Mouse (Mus musculus): ENCODE results near the gene Ptchd3. TPM values are rescaled to one million over a fixed set of nuclear protein-coding genes. Genes with fewer than 3 reads are reported as not detected.

Gene Ptchd3
- polyA plus RNA-seq, 1 experiment from 2014 or later, result not detected

- 78% methylated on average over 4 of the region's 4 CpGs for WGBS
- H3K36me3 ChIP-seq, result no peaks in the 10 kb centered on the region
Measured at GRCm38 (mm10) chr11:121799746-121800299, 30.2 kb upstream of the Ptchd3 start.

GRCm38 (mm10) chr11:121802743-121803142, 27.3 kb upstream of the Ptchd3 start:
- no peak overlapping the region for H3K4me3 ChIP-seq (replicated peaks)
- no peaks in the 10 kb centered on the region for H3K9me3 ChIP-seq (replicated peaks)
- no peak overlapping the region for H3K27ac ChIP-seq (replicated peaks)
- 95% methylated on average over 2 of the region's 2 CpGs for WGBS
- H3K4me2 ChIP-seq, result no peak overlapping the region
- no peaks in the 10 kb centered on the region for H3K36me3 ChIP-seq
- H3K27me3 ChIP-seq (replicated peaks), result no peaks in the 10 kb centered on the region
- no peaks in the 10 kb centered on the region for H3K4me1 ChIP-seq
- no peak overlapping the region for H3K9ac ChIP-seq (replicated peaks)
- no peak for ATAC-seq (ENCODE audit: low FRiP score)

More at GRCm38 (mm10) chr11:121799746-121800299, 30.2 kb upstream of the Ptchd3 start:
- no peak overlapping the region for H3K4me2 ChIP-seq
- no peaks in the 10 kb centered on the region for H3K4me1 ChIP-seq
- H3K9me3 ChIP-seq (replicated peaks), result no peaks in the 10 kb centered on the region
- no peak for ATAC-seq (ENCODE audit: low FRiP score)
- H3K27me3 ChIP-seq (replicated peaks), result no peaks in the 10 kb centered on the region
- H3K27ac ChIP-seq (replicated peaks), result no peak overlapping the region
- no peak overlapping the region for H3K4me3 ChIP-seq (replicated peaks)
- H3K9ac ChIP-seq (replicated peaks), result no peak overlapping the region

GRCm38 (mm10) chr11:121804258-121805027, 25.6 kb upstream of the Ptchd3 start:
- no peaks in the 10 kb centered on the region for H3K9me3 ChIP-seq (replicated peaks)
- 0 out of 2 replicates have a peak, but pooled peaks cover 3% of the 10 kb centered on the region for H3K27me3 ChIP-seq (replicated peaks)
- 92% methylated on average over 5 of the region's 5 CpGs for WGBS
- no peak for ATAC-seq (ENCODE audit: low FRiP score)
- no peaks in the 10 kb centered on the region for H3K36me3 ChIP-seq
- H3K9ac ChIP-seq (replicated peaks), result no peak overlapping the region
- peaks cover 4% of the 10 kb centered on the region; the same call in 1 of the 2 replicates for H3K4me1 ChIP-seq
- H3K27ac ChIP-seq (replicated peaks), result no peak overlapping the region
- no peak overlapping the region for H3K4me2 ChIP-seq
- H3K4me3 ChIP-seq (replicated peaks), result no peak overlapping the region

GRCm38 (mm10) chr11:121808204-121808852, 21.7 kb upstream of the Ptchd3 start:
- Histone ChIP-seq H3K9me3 (replicated peaks) (no peaks in the 10 kb centered on the region), H3K9ac (replicated peaks) (no peak overlapping the region), H3K4me3 (replicated peaks) (no peak overlapping the region), H3K4me2 (no peak overlapping the region), H3K27me3 (replicated peaks) (0 out of 2 replicates have a peak, but pooled peaks cover 3% of the 10 kb centered on the region), H3K36me3 (no peaks in the 10 kb centered on the region), H3K27ac (replicated peaks) (no peak overlapping the region), H3K4me1 (peaks cover 4% of the 10 kb centered on the region; the same call in 1 of the 2 replicates)
- WGBS, result 11% methylated on average over 4 of the region's 4 CpGs
- ATAC-seq (ENCODE audit: low FRiP score), result no peak

GRCm38 (mm10) chr11:121808866-121809265, 21.2 kb upstream of the Ptchd3 start:
- no peak overlapping the region for H3K9ac ChIP-seq (replicated peaks)
- 0 out of 2 replicates have a peak, but pooled peaks cover 3% of the 10 kb centered on the region for H3K27me3 ChIP-seq (replicated peaks)
- no peak overlapping the region for H3K4me3 ChIP-seq (replicated peaks)
- ATAC-seq (ENCODE audit: low FRiP score), result no peak
- WGBS, result 41% methylated on average over 1 of the region's 1 CpGs
- no peak overlapping the region for H3K27ac ChIP-seq (replicated peaks)
- H3K4me1 ChIP-seq, result peaks cover 4% of the 10 kb centered on the region; the same call in 1 of the 2 replicates
- H3K4me2 ChIP-seq, result no peak overlapping the region
- no peaks in the 10 kb centered on the region for H3K36me3 ChIP-seq
- H3K9me3 ChIP-seq (replicated peaks), result no peaks in the 10 kb centered on the region

GRCm38 (mm10) chr11:121845923-121846322, 15.9 kb downstream of the Ptchd3 start:
- Histone ChIP-seq H3K9me3 (replicated peaks) (no peaks in the 10 kb centered on the region), H3K4me3 (replicated peaks) (no peak overlapping the region), H3K36me3 (no peaks in the 10 kb centered on the region), H3K9ac (replicated peaks) (no peak overlapping the region), H3K27ac (replicated peaks) (no peak overlapping the region), H3K4me1 (peaks cover 8% of the 10 kb centered on the region), H3K4me2 (no peak overlapping the region), H3K27me3 (replicated peaks) (no peaks in the 10 kb centered on the region)
- no peak for ATAC-seq (ENCODE audit: low FRiP score)
- WGBS, result 46% methylated on average over 2 of the region's 2 CpGs

GRCm38 (mm10) chr11:121847790-121848299, 17.8 kb downstream of the Ptchd3 start:
- under 1% methylated on average over 11 of the region's 11 CpGs for WGBS
- peak overlapping the region; percentile 86 for H3K27ac ChIP-seq (replicated peaks)
- peak overlapping the region; percentile 85 for H3K4me2 ChIP-seq
- no peaks in the 10 kb centered on the region for H3K36me3 ChIP-seq
- peaks cover 8% of the 10 kb centered on the region for H3K4me1 ChIP-seq
- H3K4me3 ChIP-seq (replicated peaks), result peak overlapping the region; percentile 60
- ATAC-seq (ENCODE audit: low FRiP score), result peak; percentile 100
- H3K9me3 ChIP-seq (replicated peaks), result no peaks in the 10 kb centered on the region
- H3K9ac ChIP-seq (replicated peaks), result peak overlapping the region; percentile 69
- H3K27me3 ChIP-seq (replicated peaks), result no peaks in the 10 kb centered on the region

Other genes starting within 250 kb of the Ptchd3 start
- gene B3gntl1, start 157.1 kb upstream of the Ptchd3 start, polyA plus RNA-seq (2015; fragmentation: Nextera tagmentation; extraction: Ambion mirVana), result 6.5 and 7.7 TPM in 2 replicates
- gene Metrnl, start 128.7 kb upstream of the Ptchd3 start, polyA plus RNA-seq (2015; fragmentation: Nextera tagmentation; extraction: Ambion mirVana), result 23.4 and 24.9 TPM in 2 replicates